Mouse (Mus musculus): Measurements from ENCODE around the gene Il2. TPM values are rescaled to one million over a fixed set of nuclear protein-coding genes. Genes with fewer than 3 reads are reported as not detected.

Gene Il2
- 0.13 TPM in 1 of 2 replicates, not detected in the other for polyA plus RNA-seq (2015; fragmentation: Nextera tagmentation; extraction: Ambion mirVana)

GRCm38 (mm10) chr3:37125655-37126054, at the start of gene Il2:
Gene Il2, minus strand, starts transcription at chr3:37125959.
- Histone ChIP-seq H3K4me2 (ENCODE audit: low read depth, low read length) (no peak within 1 kb of the TSS), H3K27me3 (ENCODE audit: insufficient read depth, low read length) (no peaks in the 10 kb centered on the region), H3K27ac (ENCODE audit: low read depth) (no peak within 1 kb of the TSS), H3K36me3 (replicated peaks; ENCODE audit: insufficient read depth, low read length) (no peaks in the 10 kb centered on the region), H3K9ac (replicated peaks) (no peak within 1 kb of the TSS), H3K4me3 (ENCODE audit: low read depth, low read length) (no peak within 1 kb of the TSS), H3K4me1 (ENCODE audit: insufficient read depth) (no peaks in the 10 kb centered on the region), H3K9me3 (ENCODE audit: low read length) (no peaks in the 10 kb centered on the region)
- ATAC-seq (no peak), DNase-seq (no peak)
- TF ChIP-seq CTCF (IDR thresholded peaks at IDR 0.05; ENCODE audit: low read depth) (no peak), EP300 (IDR thresholded peaks at IDR 0.05; ENCODE audit: low read depth) (no peak)
- WGBS (ENCODE audit: insufficient replicate concordance) = 71% methylated on average over 4 of the region's 4 CpGs

- no peak for DNase-seq
- TF ChIP-seq CTCF (IDR thresholded peaks at IDR 0.05; ENCODE audit: low read depth) (no peak), EP300 (IDR thresholded peaks at IDR 0.05; ENCODE audit: low read depth) (no peak)
- no peak for ATAC-seq
- H3K9me3 ChIP-seq (ENCODE audit: low read length) = no peaks in the 10 kb centered on the region
- 53% methylated on average over 10 of the region's 10 CpGs for WGBS (ENCODE audit: insufficient replicate concordance)
- no peaks in the 10 kb centered on the region for H3K27me3 ChIP-seq (ENCODE audit: insufficient read depth, low read length)
- no peaks in the 10 kb centered on the region for H3K36me3 ChIP-seq (replicated peaks; ENCODE audit: insufficient read depth, low read length)
- no peak overlapping the region for H3K4me2 ChIP-seq (ENCODE audit: low read depth, low read length)
- no peaks in the 10 kb centered on the region for H3K4me1 ChIP-seq (ENCODE audit: insufficient read depth)
- H3K9ac ChIP-seq (replicated peaks) = no peak overlapping the region
- H3K27ac ChIP-seq (ENCODE audit: low read depth) = no peak overlapping the region
- H3K4me3 ChIP-seq (ENCODE audit: low read depth, low read length) = no peak overlapping the region
Observed at GRCm38 (mm10) chr3:37174711-37175572, 49.2 kb upstream of the Il2 start.

- no peaks in the 10 kb centered on the region for H3K36me3 ChIP-seq (replicated peaks; ENCODE audit: insufficient read depth, low read length)
- no peak overlapping the region for H3K4me3 ChIP-seq (ENCODE audit: low read depth, low read length)
- no peaks in the 10 kb centered on the region for H3K4me1 ChIP-seq (ENCODE audit: insufficient read depth)
- H3K9ac ChIP-seq (replicated peaks) = no peak overlapping the region
- no peaks in the 10 kb centered on the region for H3K27me3 ChIP-seq (ENCODE audit: insufficient read depth, low read length)
- ATAC-seq (no peak), DNase-seq (no peak)
- TF ChIP-seq EP300 (IDR thresholded peaks at IDR 0.05; ENCODE audit: low read depth) = no peak
- TF ChIP-seq CTCF (IDR thresholded peaks at IDR 0.05; ENCODE audit: low read depth) = no peak
- no peak overlapping the region for H3K4me2 ChIP-seq (ENCODE audit: low read depth, low read length)
- WGBS (ENCODE audit: insufficient replicate concordance) = 44% methylated on average over 8 of the region's 8 CpGs
- H3K27ac ChIP-seq (ENCODE audit: low read depth) = no peak overlapping the region
- H3K9me3 ChIP-seq (ENCODE audit: low read length) = no peaks in the 10 kb centered on the region
Observed at GRCm38 (mm10) chr3:37173285-37173684, 47.5 kb upstream of the Il2 start.

- no peaks in the 10 kb centered on the region for H3K4me1 ChIP-seq (ENCODE audit: insufficient read depth)
- no peak for DNase-seq
- H3K36me3 ChIP-seq (replicated peaks; ENCODE audit: insufficient read depth, low read length) = no peaks in the 10 kb centered on the region
- H3K27me3 ChIP-seq (ENCODE audit: insufficient read depth, low read length) = no peaks in the 10 kb centered on the region
- 60% methylated on average over 2 of the region's 2 CpGs for WGBS (ENCODE audit: insufficient replicate concordance)
- H3K9me3 ChIP-seq (ENCODE audit: low read length) = no peaks in the 10 kb centered on the region
- no peak for ATAC-seq
- H3K4me2 ChIP-seq (ENCODE audit: low read depth, low read length) = no peak overlapping the region
- no peak overlapping the region for H3K27ac ChIP-seq (ENCODE audit: low read depth)
- no peak overlapping the region for H3K9ac ChIP-seq (replicated peaks)
- H3K4me3 ChIP-seq (ENCODE audit: low read depth, low read length) = no peak overlapping the region
- TF ChIP-seq EP300 (IDR thresholded peaks at IDR 0.05; ENCODE audit: low read depth) (no peak), CTCF (IDR thresholded peaks at IDR 0.05; ENCODE audit: low read depth) (no peak)
Observed at GRCm38 (mm10) chr3:37169283-37169682, 43.5 kb upstream of the Il2 start.

- Histone ChIP-seq H3K4me1 (ENCODE audit: insufficient read depth) (0 out of 2 replicates have a peak, but pooled peaks cover 2% of the 10 kb centered on the region), H3K4me3 (ENCODE audit: low read depth, low read length) (no peak overlapping the region), H3K9me3 (ENCODE audit: low read length) (no peaks in the 10 kb centered on the region), H3K36me3 (replicated peaks; ENCODE audit: insufficient read depth, low read length) (no peaks in the 10 kb centered on the region), H3K9ac (replicated peaks) (no peak overlapping the region), H3K27ac (ENCODE audit: low read depth) (no peak overlapping the region), H3K4me2 (ENCODE audit: low read depth, low read length) (no peak overlapping the region), H3K27me3 (ENCODE audit: insufficient read depth, low read length) (no peaks in the 10 kb centered on the region)
- TF ChIP-seq EP300 (IDR thresholded peaks at IDR 0.05; ENCODE audit: low read depth) (no peak), CTCF (IDR thresholded peaks at IDR 0.05; ENCODE audit: low read depth) (no peak)
- WGBS (ENCODE audit: insufficient replicate concordance) = 73% methylated on average over 4 of the region's 4 CpGs
- DNase-seq (no peak), ATAC-seq (no peak)
Observed at GRCm38 (mm10) chr3:37161096-37161495, 35.3 kb upstream of the Il2 start.

GRCm38 (mm10) chr3:37158246-37158645, 32.5 kb upstream of the Il2 start:
- no peak overlapping the region for H3K4me2 ChIP-seq (ENCODE audit: low read depth, low read length)
- H3K4me1 ChIP-seq (ENCODE audit: insufficient read depth) = 0 out of 2 replicates have a peak, but pooled peaks cover 5% of the 10 kb centered on the region
- no peak overlapping the region for H3K4me3 ChIP-seq (ENCODE audit: low read depth, low read length)
- no peaks in the 10 kb centered on the region for H3K27me3 ChIP-seq (ENCODE audit: insufficient read depth, low read length)
- 64% methylated on average over 3 of the region's 3 CpGs for whole genome bisulfite sequencing (ENCODE audit: insufficient replicate concordance)
- ATAC-seq (0 out of 2 replicates have a peak, but pooled peaks have one; percentile 29), DNase-seq (peak; percentile 31)
- H3K27ac ChIP-seq (ENCODE audit: low read depth) = no peak overlapping the region
- H3K36me3 ChIP-seq (replicated peaks; ENCODE audit: insufficient read depth, low read length) = no peaks in the 10 kb centered on the region
- no peaks in the 10 kb centered on the region for H3K9me3 ChIP-seq (ENCODE audit: low read length)
- TF ChIP-seq CTCF (IDR thresholded peaks at IDR 0.05; ENCODE audit: low read depth) (no peak), EP300 (IDR thresholded peaks at IDR 0.05; ENCODE audit: low read depth) (no peak)
- no peak overlapping the region for H3K9ac ChIP-seq (replicated peaks)
